Mouse (Mus musculus) ES-Bruce4 (cell line): ENCODE measurements around the gene Slc9a2.

Experiments used
- CTCF ChIP-seq: IDR thresholded peaks from one replicate; pipeline ENCODE4 v1.8.1; 2011; ENCODE audit warnings: low read depth, low read length
- EP300 ChIP-seq: IDR thresholded peaks from 2 replicates; pipeline ENCODE4 v1.6.1; 2011; ENCODE audit warnings: low read depth, low read length; ENCODE audit not compliant: insufficient read depth
- POLR2A ChIP-seq: IDR thresholded peaks from one replicate; pipeline ENCODE4 v1.8.1; 2011; ENCODE audit warnings: low read length; ENCODE audit not compliant: insufficient read depth

- TF ChIP-seq EP300: no peak
- no peak for TF ChIP-seq CTCF
- no peak for TF ChIP-seq POLR2A
Measured at GRCm38 (mm10) chr1:40680067-40680867, at the start of gene Slc9a2.
